Mouse (Mus musculus) urinary bladder, postnatal 25 days (tissue): Measurements from ENCODE around the gene Gm10282.

ENCODE experiments used
- DNase-seq: peaks from one replicate; pipeline ENCODE4 v3.0.0; 2022; ENCODE audit warnings: low spot score

Gene Gm10282

GRCm38 (mm10) chr8:72261431-72261830, 43.6 kb downstream of the Gm10282 start:
- DNase-seq: no peak

GRCm38 (mm10) chr8:72261019-72261418, 44.0 kb downstream of the Gm10282 start:
- peak; percentile 38 for DNase-seq

- no peak for DNase-seq
Measured at GRCm38 (mm10) chr8:72260585-72260984, 44.5 kb downstream of the Gm10282 start.

- DNase-seq: no peak
Measured at GRCm38 (mm10) chr8:72259862-72260261, 45.2 kb downstream of the Gm10282 start.

GRCm38 (mm10) chr8:72257902-72258238, 47.2 kb downstream of the Gm10282 start:
- DNase-seq: no peak

- DNase-seq: no peak
Measured at GRCm38 (mm10) chr8:72257171-72257901, 47.7 kb downstream of the Gm10282 start.
